ENCODE assay signal across 8 mouse cellular contexts in the genomic region with DNA sequence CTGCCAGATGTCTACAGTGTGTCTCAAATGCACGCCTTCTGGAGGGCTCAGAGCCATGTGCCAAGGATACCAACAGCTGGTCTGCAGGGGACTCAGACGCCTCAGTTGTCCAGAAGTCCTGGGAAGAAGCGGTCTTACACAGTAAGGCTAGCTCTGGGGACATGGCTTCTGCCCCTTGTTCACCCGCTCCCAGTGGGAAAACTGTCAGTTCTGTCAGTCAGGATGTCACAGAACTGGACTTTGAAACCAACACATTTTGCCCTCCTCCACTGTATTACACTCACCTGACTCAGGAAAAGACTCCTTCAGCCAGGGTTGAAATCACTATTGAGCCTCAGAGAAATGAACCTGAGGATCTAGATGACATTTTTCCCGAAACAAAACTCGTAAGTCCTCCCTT. TPM values are rescaled to one million over a fixed set of nuclear protein-coding genes. Genes with fewer than 3 reads are reported as not detected.
DNase-seq lines count a peak whose midpoint lies in the region; ATAC-seq and TF ChIP-seq lines count a peak whose summit lies in the region.

No protein-coding gene starts in this region.

- peak overlapping the region; percentile 89 for H3K4me2 ChIP-seq in limb, embryonic 13.5 days (replicated peaks)
- H3K4me2 ChIP-seq in stomach, embryonic 15.5 days = peak overlapping the region; percentile 90

- no peak for ATAC-seq in limb, embryonic 13.5 days (ENCODE audit: low FRiP score, low read depth)
- no peak for ATAC-seq in stomach, embryonic 15.5 days (ENCODE audit: insufficient read depth, low FRiP score, low read depth)
- ATAC-seq in granulocyte monocyte progenitor cell, adult 5-6 weeks (replicated peaks; ENCODE audit: poor library complexity, severe bottlenecking) = no peak

- H3K27me3 ChIP-seq in spleen, adult 2 months (ENCODE audit: control insufficient read depth, insufficient read depth, low read length) = no peaks in the 10 kb centered on the region
- peaks cover 14% of the 10 kb centered on the region for H3K27me3 ChIP-seq in hindbrain, embryonic 10.5 days (ENCODE audit: insufficient read depth, poor library complexity, severe bottlenecking)
- peaks cover 2% of the 10 kb centered on the region; the same call in 1 of the 2 replicates for H3K27me3 ChIP-seq in limb, embryonic 13.5 days
- no peaks in the 10 kb centered on the region for H3K27me3 ChIP-seq in stomach, embryonic 15.5 days (replicated peaks)

- peaks cover 10% of the 10 kb centered on the region for H3K4me1 ChIP-seq in spleen, adult 2 months (ENCODE audit: control insufficient read depth, insufficient read depth, insufficient read length)
- peaks cover 27% of the 10 kb centered on the region for H3K4me1 ChIP-seq in hindbrain, embryonic 10.5 days (replicated peaks)
- H3K4me1 ChIP-seq in limb, embryonic 13.5 days = peaks cover 17% of the 10 kb centered on the region
- peaks cover 8% of the 10 kb centered on the region for H3K4me1 ChIP-seq in stomach, embryonic 15.5 days

- H3K9ac ChIP-seq in limb, embryonic 13.5 days = peak overlapping the region; percentile 81
- H3K9ac ChIP-seq in stomach, embryonic 15.5 days = no peak overlapping the region

- WGBS in spleen, adult 2 months = 93% methylated on average over 6 of the region's 6 CpGs
- WGBS in hindbrain, embryonic 10.5 days = 95% methylated on average over 6 of the region's 6 CpGs
- WGBS in limb, embryonic 13.5 days = 94% methylated on average over 6 of the region's 6 CpGs
- 96% methylated on average over 6 of the region's 6 CpGs for WGBS in stomach, embryonic 15.5 days

- peaks cover 31% of the 10 kb centered on the region for H3K9me3 ChIP-seq in hindbrain, embryonic 10.5 days
- H3K9me3 ChIP-seq in limb, embryonic 13.5 days = peaks cover 28% of the 10 kb centered on the region
- H3K9me3 ChIP-seq in stomach, embryonic 15.5 days = no peaks in the 10 kb centered on the region; the same call in 1 of the 2 replicates

- no peak overlapping the region for H3K27ac ChIP-seq in spleen, adult 2 months (ENCODE audit: insufficient read depth, low read length)
- peak overlapping the region; percentile 93 for H3K27ac ChIP-seq in hindbrain, embryonic 10.5 days
- H3K27ac ChIP-seq in limb, embryonic 13.5 days = no peak overlapping the region
- H3K27ac ChIP-seq in stomach, embryonic 15.5 days = no peak overlapping the region

- no peaks in the 10 kb centered on the region for H3K36me3 ChIP-seq in spleen, adult 2 months (ENCODE audit: control insufficient read depth, insufficient read depth, low read length)
- peaks cover 22% of the 10 kb centered on the region for H3K36me3 ChIP-seq in hindbrain, embryonic 10.5 days
- peaks cover 20% of the 10 kb centered on the region for H3K36me3 ChIP-seq in limb, embryonic 13.5 days
- peaks cover 14% of the 10 kb centered on the region; the same call in 1 of the 2 replicates for H3K36me3 ChIP-seq in stomach, embryonic 15.5 days

- TF ChIP-seq POLR2A in spleen, adult 2 months (IDR thresholded peaks at IDR 0.05; ENCODE audit: low read depth, low read length) = no peak

- DNase-seq in spleen, adult 2 months (ENCODE audit: low read depth in 1 of 2, low spot score in 2 of 2) = no peak
- DNase-seq in spleen, postnatal 36 days (ENCODE audit: low spot score in 2 of 2) = no peak
- DNase-seq in hindbrain, embryonic 10.5 days (ENCODE audit: low spot score) = no peak
- DNase-seq in cerebellum, postnatal 4 days (ENCODE audit: low spot score in 2 of 2) = no peak
- DNase-seq in frontal cortex, postnatal 36 days (ENCODE audit: low spot score in 2 of 2) = no peak

- H3K4me3 ChIP-seq in spleen, adult 2 months (ENCODE audit: extremely low read depth, insufficient read depth, insufficient read length) = peak overlapping the region; percentile 74; the same call in 1 of the 2 replicates
- peak overlapping the region; percentile 66 for H3K4me3 ChIP-seq in hindbrain, embryonic 10.5 days
- H3K4me3 ChIP-seq in limb, embryonic 13.5 days = peak overlapping the region; percentile 59
- peak overlapping the region; percentile 56 for H3K4me3 ChIP-seq in stomach, embryonic 15.5 days (replicated peaks)

- TF ChIP-seq CTCF in spleen, adult 2 months (IDR thresholded peaks at IDR 0.05; ENCODE audit: extremely low read depth, insufficient read depth, insufficient read length, insufficient replicate concordance) = no peak

RNA-seq across cellular contexts. Expression of a gene that starts 0.8 kb away (rescaled TPM):
- 0.88 and 1.7 TPM in 2 replicates for polyA plus RNA-seq in spleen, adult 2 months (2012; rRNA removed)
- polyA plus RNA-seq in hindbrain, embryonic 10.5 days (2016; fragmentation: Nextera tagmentation; extraction: Ambion mirVana) = 6.0 and 8.0 TPM in 2 replicates
- polyA plus RNA-seq in limb, embryonic 13.5 days (2015; fragmentation: Nextera tagmentation; extraction: Ambion mirVana) = 6.4 and 6.7 TPM in 2 replicates
- 5.4 and 5.7 TPM in 2 replicates for polyA plus RNA-seq in stomach, embryonic 15.5 days (2015; fragmentation: Nextera tagmentation; extraction: Ambion mirVana)
- total RNA-seq in granulocyte monocyte progenitor cell, adult 5-6 weeks (2014; fragmentation: Nextera tagmentation) = 1.2 and 1.3 TPM in 2 replicates
- total RNA-seq in granulocyte monocyte progenitor cell, adult 5-6 weeks (2017) = 0.57 and 1.4 TPM in 2 replicates

RNA-seq across cellular contexts. Expression of a gene that starts 59.3 kb away (rescaled TPM):
- polyA plus RNA-seq in spleen, adult 2 months (2012; rRNA removed) = 11.8 and 12.5 TPM in 2 replicates
- 15.9 and 18.8 TPM in 2 replicates for polyA plus RNA-seq in hindbrain, embryonic 10.5 days (2016; fragmentation: Nextera tagmentation; extraction: Ambion mirVana)
- 29.8 and 32.6 TPM in 2 replicates for polyA plus RNA-seq in limb, embryonic 13.5 days (2015; fragmentation: Nextera tagmentation; extraction: Ambion mirVana)
- polyA plus RNA-seq in stomach, embryonic 15.5 days (2015; fragmentation: Nextera tagmentation; extraction: Ambion mirVana) = 27.9 and 29.7 TPM in 2 replicates
- 41.3 and 44.3 TPM in 2 replicates for total RNA-seq in granulocyte monocyte progenitor cell, adult 5-6 weeks (2014; fragmentation: Nextera tagmentation)
- 41.6 and 43.7 TPM in 2 replicates for total RNA-seq in granulocyte monocyte progenitor cell, adult 5-6 weeks (2017)
